Mouse (Mus musculus) limb, embryonic 12.5 days (tissue): ENCODE measurements at regions not wholly inside any gene's neighbourhood (a gene's known extent, or its start where the extent isn't known, plus 50 kb on each side); places are given as distances from the start of the nearest gene placed in this dataset.

Experiments used
- ATAC-seq: fragments of 200-750 bp; cut with Nextera tagmentation; 2 replicates; pipeline ENCODE4 v1.8.0; 2017; ENCODE audit warnings: low read depth, moderate TSS enrichment; ENCODE audit not compliant: insufficient number of reproducible peaks, insufficient read depth, low FRiP score, low TSS enrichment
- H3K27ac ChIP-seq: fragments of 300-500 bp; sonication (generic); 2 replicates; pipeline ENCODE4 v1.5.1; 2016; ENCODE audit warnings: mild to moderate bottlenecking, moderate library complexity
- H3K27me3 ChIP-seq: fragments of 300-500 bp; sonication (generic); 2 replicates; pipeline ENCODE4 v1.6.1; 2016; ENCODE audit warnings: mild to moderate bottlenecking, moderate library complexity
- H3K36me3 ChIP-seq: fragments of 300-500 bp; sonication (generic); 2 replicates; pipeline ENCODE4 v1.6.1; 2016; ENCODE audit warnings: mild to moderate bottlenecking, moderate library complexity
- H3K4me1 ChIP-seq: fragments of 300-500 bp; sonication (generic); replicated peaks from 2 replicates; pipeline ENCODE4 v1.6.1; 2016
- H3K4me2 ChIP-seq: fragments of 300-500 bp; sonication (generic); 2 replicates; pipeline ENCODE4 v1.6.1; 2016; ENCODE audit warnings: mild to moderate bottlenecking, moderate library complexity
- H3K4me3 ChIP-seq: fragments of 300-500 bp; sonication (generic); replicated peaks from 2 replicates; pipeline ENCODE4 v1.5.1; 2016; ENCODE audit warnings: mild to moderate bottlenecking
- H3K9ac ChIP-seq: fragments of 300-500 bp; sonication (generic); replicated peaks from 2 replicates; pipeline ENCODE4 v1.6.1; 2016; ENCODE audit warnings: mild to moderate bottlenecking, moderate library complexity
- H3K9me3 ChIP-seq: fragments of 300-500 bp; sonication (generic); 2 replicates; pipeline ENCODE4 v1.6.1; 2016; ENCODE audit warnings: mild to moderate bottlenecking, moderate library complexity
- WGBS: fragments of 180-500 bp; shearing (Covaris S2); methylation state at CpG from one replicate; pipeline ENCODE4 v1.1.7; 2016; 5-methylcytosine and 5-hydroxymethylcytosine counted together

DNA sequence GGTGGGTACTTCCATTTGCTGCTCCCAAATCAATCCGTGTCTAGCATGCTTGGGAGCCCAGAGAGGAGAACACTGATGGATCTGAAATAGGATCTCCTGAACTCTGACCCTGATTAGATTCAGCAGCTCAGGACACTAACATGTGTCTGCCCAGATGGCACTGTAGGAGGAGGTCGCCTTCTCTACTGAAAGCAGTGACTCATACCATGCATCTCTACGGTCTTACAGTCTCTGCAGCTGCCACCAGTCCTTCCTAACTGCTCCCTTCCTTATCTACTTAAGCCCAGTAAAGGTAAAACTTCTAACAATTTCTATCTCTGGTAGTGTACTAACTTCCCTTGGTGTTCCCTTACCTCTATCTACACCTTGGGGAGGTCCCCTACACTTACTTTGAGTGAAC is 80.7 kb upstream of the Il12b start:
- no peaks in the 10 kb centered on the region for H3K36me3 ChIP-seq
- H3K9ac ChIP-seq = no peak overlapping the region
- no peak overlapping the region for H3K27ac ChIP-seq
- H3K4me1 ChIP-seq = no peaks in the 10 kb centered on the region
- H3K9me3 ChIP-seq = peaks cover 4% of the 10 kb centered on the region; the same call in 1 of the 2 replicates
- 89% methylated on average over 3 of the region's 3 CpGs for WGBS
- no peaks in the 10 kb centered on the region for H3K27me3 ChIP-seq
- ATAC-seq = no peak
- no peak overlapping the region for H3K4me2 ChIP-seq
- H3K4me3 ChIP-seq = no peak overlapping the region

DNA sequence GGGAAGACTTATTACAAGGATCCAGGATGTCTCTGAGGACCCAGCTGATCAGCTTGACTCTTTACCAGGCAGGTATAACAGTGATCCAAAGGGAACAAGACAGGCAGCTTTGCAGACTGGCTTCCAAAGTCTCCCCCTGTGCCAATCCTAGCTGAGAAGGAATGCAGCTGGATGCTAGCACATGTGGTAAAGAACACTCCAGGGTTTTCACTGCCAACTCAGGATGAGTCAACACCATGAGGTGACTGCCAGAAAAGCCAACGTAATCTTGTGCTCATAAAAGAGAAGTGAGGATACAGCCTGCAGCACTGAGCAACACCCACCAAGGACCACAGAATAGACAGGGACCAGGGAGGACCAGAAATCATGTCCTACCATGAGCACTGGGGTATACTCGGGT is 76.5 kb upstream of the Il12b start:
- Histone ChIP-seq H3K4me2 (no peak overlapping the region), H3K9ac (no peak overlapping the region), H3K9me3 (peaks cover 4% of the 10 kb centered on the region; the same call in 1 of the 2 replicates), H3K36me3 (no peaks in the 10 kb centered on the region), H3K4me3 (no peak overlapping the region), H3K27me3 (no peaks in the 10 kb centered on the region), H3K27ac (no peak overlapping the region), H3K4me1 (no peaks in the 10 kb centered on the region)
- 61% methylated on average over 2 of the region's 2 CpGs for WGBS
- no peak for ATAC-seq

DNA sequence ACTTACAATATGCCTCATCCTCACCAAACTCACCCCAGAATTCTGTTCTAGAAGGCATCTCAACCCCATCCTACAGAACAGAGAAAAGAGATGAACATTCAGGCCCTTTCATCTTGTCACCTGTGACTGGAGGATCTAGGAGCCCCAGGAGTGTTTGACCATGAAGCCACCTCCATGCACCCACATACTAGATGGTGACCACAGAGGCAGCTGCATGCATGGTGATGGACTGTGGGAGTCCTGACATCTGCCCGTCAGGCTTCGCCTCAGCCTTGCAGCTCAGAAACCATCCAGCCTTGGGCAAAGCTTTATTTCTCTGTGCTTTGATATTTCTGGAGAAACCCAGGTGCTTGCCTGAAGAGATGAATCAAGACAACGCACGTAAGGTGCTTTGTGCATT is 74.8 kb upstream of the Il12b start:
- H3K9ac ChIP-seq = no peak overlapping the region
- no peak overlapping the region for H3K4me2 ChIP-seq
- WGBS = 89% methylated on average over 4 of the region's 4 CpGs
- no peaks in the 10 kb centered on the region for H3K4me1 ChIP-seq
- no peak overlapping the region for H3K4me3 ChIP-seq
- H3K27ac ChIP-seq = no peak overlapping the region
- H3K27me3 ChIP-seq = 0 out of 2 replicates have a peak, but pooled peaks cover 4% of the 10 kb centered on the region
- no peak for ATAC-seq
- H3K36me3 ChIP-seq = no peaks in the 10 kb centered on the region
- H3K9me3 ChIP-seq = peaks cover 4% of the 10 kb centered on the region; the same call in 1 of the 2 replicates

DNA sequence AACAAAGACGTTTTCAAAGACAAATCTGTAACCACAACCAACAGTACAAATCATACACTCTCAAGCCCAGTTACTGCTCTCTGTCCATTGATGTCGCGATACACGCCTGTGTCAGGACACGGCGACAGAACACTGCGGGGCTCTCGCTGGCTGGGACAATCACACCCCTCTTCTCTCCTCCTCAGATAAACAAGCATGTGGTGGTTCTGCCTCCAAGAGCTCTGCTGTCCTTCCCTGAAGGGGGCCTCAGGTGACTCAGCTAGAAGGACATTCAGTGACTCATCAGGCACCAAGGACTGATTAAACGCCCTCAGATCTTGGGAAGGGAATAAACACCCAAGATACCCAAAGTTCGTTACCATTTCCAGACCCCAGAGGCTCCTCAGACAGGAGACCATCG is 74.3 kb upstream of the Il12b start:
- Histone ChIP-seq H3K9ac (no peak overlapping the region), H3K4me3 (no peak overlapping the region), H3K36me3 (no peaks in the 10 kb centered on the region), H3K4me1 (no peaks in the 10 kb centered on the region), H3K4me2 (no peak overlapping the region), H3K27ac (no peak overlapping the region), H3K9me3 (peaks cover 4% of the 10 kb centered on the region; the same call in 1 of the 2 replicates), H3K27me3 (0 out of 2 replicates have a peak, but pooled peaks cover 7% of the 10 kb centered on the region)
- no peak for ATAC-seq
- WGBS = 85% methylated on average over 11 of the region's 11 CpGs

DNA sequence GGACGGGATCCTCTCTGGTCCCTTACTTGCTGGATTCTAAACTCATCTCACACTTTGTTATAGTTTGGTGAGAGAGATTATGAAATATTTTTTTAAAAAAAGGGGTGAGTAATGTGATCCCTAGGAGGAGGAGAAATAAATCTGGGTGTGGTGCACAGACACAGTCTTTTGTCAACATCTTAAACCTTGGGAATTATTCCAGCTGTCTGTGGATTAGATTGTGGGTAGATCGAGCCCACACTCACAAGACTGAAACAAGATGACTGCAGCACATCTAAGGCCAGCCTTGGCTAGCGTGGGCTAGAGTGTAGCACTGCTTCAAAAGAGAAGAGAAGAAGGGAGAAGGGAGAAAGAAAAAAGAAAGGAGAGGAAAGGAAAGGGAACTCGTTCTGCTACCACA is 70.4 kb upstream of the Il12b start:
- no peak overlapping the region for H3K27ac ChIP-seq
- no peak overlapping the region for H3K9ac ChIP-seq
- WGBS = 67% methylated on average over 4 of the region's 4 CpGs
- no peaks in the 10 kb centered on the region for H3K4me1 ChIP-seq
- no peak overlapping the region for H3K4me3 ChIP-seq
- H3K36me3 ChIP-seq = no peaks in the 10 kb centered on the region
- H3K27me3 ChIP-seq = peaks cover 26% of the 10 kb centered on the region; the same call in 1 of the 2 replicates
- H3K4me2 ChIP-seq = no peak overlapping the region
- ATAC-seq = no peak
- no peaks in the 10 kb centered on the region for H3K9me3 ChIP-seq

DNA sequence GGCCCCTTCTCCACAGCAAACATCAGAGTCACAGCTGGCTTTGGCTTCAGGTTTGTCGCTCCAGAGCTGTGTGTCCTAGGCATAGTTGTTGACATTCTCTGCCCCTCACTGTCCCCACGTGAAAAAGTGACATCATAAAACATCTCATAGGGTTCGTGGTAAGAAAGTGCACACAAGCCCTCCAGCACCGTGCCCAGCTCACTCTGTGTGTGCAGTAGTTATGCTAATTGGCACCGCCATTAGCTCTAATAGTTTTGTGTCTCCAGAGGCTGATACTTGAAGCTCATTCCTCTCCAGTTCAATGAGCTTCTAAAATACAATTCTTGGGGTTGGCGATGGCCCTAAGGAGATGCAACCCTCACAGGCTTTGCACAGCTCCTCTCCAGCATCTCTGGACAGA is 69.4 kb upstream of the Il12b start:
- WGBS = 68% methylated on average over 6 of the region's 6 CpGs
- no peak overlapping the region for H3K4me3 ChIP-seq
- no peaks in the 10 kb centered on the region for H3K9me3 ChIP-seq
- H3K27ac ChIP-seq = no peak overlapping the region
- H3K4me1 ChIP-seq = no peaks in the 10 kb centered on the region
- H3K27me3 ChIP-seq = peaks cover 26% of the 10 kb centered on the region; the same call in 1 of the 2 replicates
- H3K9ac ChIP-seq = no peak overlapping the region
- no peaks in the 10 kb centered on the region for H3K36me3 ChIP-seq
- H3K4me2 ChIP-seq = no peak overlapping the region
- ATAC-seq = no peak

DNA sequence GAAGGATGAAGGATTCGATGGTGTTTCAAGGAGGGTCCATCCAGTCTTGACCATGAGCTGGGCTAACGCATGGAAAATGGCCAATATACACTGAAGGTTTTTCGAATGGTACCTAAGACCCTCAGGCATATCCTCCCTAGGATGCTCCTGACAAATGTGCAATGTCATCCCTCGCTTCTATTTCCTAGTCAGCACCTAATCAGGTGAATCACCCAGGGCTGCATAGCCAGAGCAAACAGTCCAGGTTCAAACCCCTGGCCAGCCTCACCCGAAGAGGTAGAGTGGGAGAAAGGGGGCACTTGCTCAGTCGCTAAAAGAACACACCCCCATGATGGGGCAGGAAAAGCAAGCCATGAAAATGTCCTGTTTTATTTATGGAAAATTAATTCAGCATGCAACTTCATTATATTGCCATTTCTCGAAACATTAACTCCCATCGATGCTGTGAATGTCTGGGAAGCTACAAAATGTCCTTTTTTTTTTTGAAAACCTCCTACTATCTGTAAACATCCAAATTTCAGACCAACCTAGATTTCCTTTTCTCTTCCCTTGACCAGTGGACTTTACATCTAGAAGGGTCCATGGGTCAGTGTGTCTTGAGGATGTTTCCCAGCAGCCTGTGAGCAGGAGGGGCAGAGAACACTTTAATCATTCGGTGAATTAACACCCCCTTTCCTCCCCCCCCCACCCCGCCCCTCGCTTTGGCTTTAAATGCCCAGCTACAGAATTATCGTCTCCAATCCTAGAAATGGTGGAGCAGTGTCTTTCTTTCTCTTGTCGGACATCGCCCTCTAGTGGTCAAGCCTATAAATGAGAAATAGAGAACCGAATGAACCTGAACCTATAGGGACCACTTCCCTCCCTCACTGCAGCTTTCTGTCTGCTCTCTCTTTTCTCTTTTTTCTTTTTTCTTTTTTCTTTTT is 68.8 kb upstream of the Il12b start:
- H3K4me2 ChIP-seq = no peak overlapping the region
- H3K9me3 ChIP-seq = no peaks in the 10 kb centered on the region
- H3K4me1 ChIP-seq = no peaks in the 10 kb centered on the region
- H3K27ac ChIP-seq = no peak overlapping the region
- peaks cover 26% of the 10 kb centered on the region; the same call in 1 of the 2 replicates for H3K27me3 ChIP-seq
- H3K36me3 ChIP-seq = no peaks in the 10 kb centered on the region
- WGBS = 40% methylated on average over 15 of the region's 15 CpGs
- no peak for ATAC-seq
- H3K9ac ChIP-seq = no peak overlapping the region
- H3K4me3 ChIP-seq = no peak overlapping the region

DNA sequence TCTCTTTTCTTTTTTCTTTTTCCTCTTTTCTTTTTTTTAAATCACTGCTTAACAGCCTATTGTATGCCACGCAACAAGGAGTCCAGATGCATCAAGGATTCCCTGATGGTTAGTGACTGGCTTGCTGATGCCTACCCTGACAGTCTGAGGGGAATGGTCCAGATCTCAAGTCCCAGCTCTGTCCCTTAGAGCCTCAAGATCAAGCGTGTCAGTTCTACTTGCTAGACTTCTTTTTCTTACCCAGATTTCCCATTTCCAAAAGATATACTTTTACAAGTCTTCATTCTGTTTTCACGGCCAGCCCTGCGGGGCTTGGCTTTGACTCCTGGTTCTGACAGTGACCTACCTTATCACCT is 68.1 kb upstream of the Il12b start:
- ATAC-seq = no peak
- H3K9me3 ChIP-seq = no peaks in the 10 kb centered on the region
- WGBS = 63% methylated on average over 4 of the region's 4 CpGs

DNA sequence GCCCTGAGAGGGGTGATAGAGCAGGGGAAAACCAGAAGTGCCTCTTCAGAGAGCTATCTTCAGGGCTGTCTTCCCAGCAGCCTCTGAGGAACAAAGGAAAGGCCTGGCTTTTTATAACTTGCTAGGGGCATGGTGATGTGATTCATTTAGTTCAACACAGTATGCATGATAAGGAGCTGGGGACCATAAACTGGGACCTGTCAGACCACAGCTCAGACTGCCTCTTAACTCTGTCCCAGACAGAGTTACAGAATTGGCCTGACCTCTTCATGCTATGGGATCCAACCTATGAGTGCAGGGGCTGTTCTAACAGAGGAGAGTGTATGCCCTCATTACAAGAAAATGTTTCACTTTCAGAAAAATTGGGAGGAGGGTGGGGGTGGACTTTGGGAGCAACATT is 59.3 kb upstream of the Il12b start:
- no peak for ATAC-seq

More for the DNA sequence above, 68.1 kb upstream of the Il12b start:
- Histone ChIP-seq H3K4me1 (no peaks in the 10 kb centered on the region), H3K4me2 (no peak overlapping the region), H3K27ac (no peak overlapping the region), H3K36me3 (no peaks in the 10 kb centered on the region), H3K27me3 (peaks cover 26% of the 10 kb centered on the region; the same call in 1 of the 2 replicates), H3K9ac (no peak overlapping the region), H3K4me3 (no peak overlapping the region)

DNA sequence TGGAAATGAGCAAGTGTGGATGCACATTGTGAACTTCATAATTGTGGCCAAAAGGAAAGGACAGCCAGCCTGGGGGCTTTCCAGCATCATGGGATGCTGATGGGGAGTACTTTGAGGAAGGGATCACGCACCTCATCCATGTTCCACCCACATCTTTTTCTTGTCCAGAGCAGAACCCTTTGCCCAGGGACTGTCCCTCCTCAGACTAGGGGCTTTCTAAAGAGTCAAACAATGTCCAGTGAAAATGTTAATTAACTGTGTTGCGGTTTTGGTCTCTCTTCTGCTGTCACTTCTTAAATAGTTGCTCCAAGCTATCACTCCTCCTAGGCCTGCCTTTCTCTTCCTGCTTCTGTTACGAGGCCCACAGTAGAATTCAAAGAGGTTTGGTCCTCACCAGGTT is 51.6 kb upstream of the Il12b start:
- no peak overlapping the region for H3K27ac ChIP-seq

More for the DNA sequence above, 59.3 kb upstream of the Il12b start:
- Histone ChIP-seq H3K4me1 (no peaks in the 10 kb centered on the region), H3K27me3 (no peaks in the 10 kb centered on the region), H3K9ac (no peak overlapping the region), H3K4me2 (no peak overlapping the region), H3K36me3 (no peaks in the 10 kb centered on the region), H3K9me3 (no peaks in the 10 kb centered on the region), H3K4me3 (no peak overlapping the region), H3K27ac (no peak overlapping the region)

DNA sequence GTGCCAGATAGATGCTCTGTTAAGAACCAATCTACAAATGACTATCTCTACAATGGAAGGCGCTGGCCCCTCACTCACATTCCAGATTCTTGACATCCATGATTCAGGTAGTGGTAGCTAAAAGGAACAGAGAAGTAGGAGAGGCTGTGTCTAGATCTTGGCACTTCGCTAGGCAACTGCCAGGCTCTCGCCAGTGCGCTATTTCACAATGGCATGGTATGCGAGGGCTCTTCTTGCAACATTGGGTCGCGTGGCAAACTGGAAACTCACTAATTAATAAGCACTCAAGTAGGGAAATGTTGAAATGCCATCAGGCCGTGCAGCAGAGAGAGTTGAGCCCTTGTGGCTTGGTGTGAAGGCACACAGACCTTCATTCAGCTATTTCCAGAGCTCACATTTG is 50.3 kb upstream of the Il12b start:
- no peaks in the 10 kb centered on the region for H3K27me3 ChIP-seq
- H3K27ac ChIP-seq = no peak overlapping the region
- no peak overlapping the region for H3K9ac ChIP-seq
- ATAC-seq = no peak
- no peaks in the 10 kb centered on the region for H3K36me3 ChIP-seq
- no peak overlapping the region for H3K4me3 ChIP-seq
- 84% methylated on average over 8 of the region's 8 CpGs for WGBS
- H3K4me1 ChIP-seq = no peaks in the 10 kb centered on the region
- H3K4me2 ChIP-seq = no peak overlapping the region
- no peaks in the 10 kb centered on the region for H3K9me3 ChIP-seq

More for the DNA sequence above, 51.6 kb upstream of the Il12b start:
- Histone ChIP-seq H3K4me2 (no peak overlapping the region), H3K36me3 (no peaks in the 10 kb centered on the region), H3K9ac (no peak overlapping the region), H3K27me3 (no peaks in the 10 kb centered on the region), H3K9me3 (no peaks in the 10 kb centered on the region), H3K4me3 (no peak overlapping the region), H3K4me1 (no peaks in the 10 kb centered on the region)
- WGBS = 77% methylated on average over 3 of the region's 3 CpGs
- no peak for ATAC-seq
